Mouse (Mus musculus): ENCODE measurements around the gene Agfg2. TPM values are rescaled to one million over a fixed set of nuclear protein-coding genes. Genes with fewer than 3 reads are reported as not detected.

The Agfg2 gene
- total RNA-seq, 1 experiment, result 12.5 TPM

GRCm38 (mm10) chr5:137639472-137639871, 45.1 kb downstream of the Agfg2 start:
- no peak for TF ChIP-seq ZC3H11A (IDR thresholded peaks at IDR 0.05; ENCODE audit: borderline replicate concordance, low read depth, low read length)
- TF ChIP-seq CHD2 (IDR thresholded peaks at IDR 0.05; ENCODE audit: low read depth, low read length), result no peak
- TF ChIP-seq ZNF384 (IDR thresholded peaks at IDR 0.05; ENCODE audit: low read depth, low read length), result no peak
- no peak for TF ChIP-seq MAFK (IDR thresholded peaks at IDR 0.05; ENCODE audit: insufficient read depth, low read depth, low read length)
- TF ChIP-seq HCFC1 (IDR thresholded peaks at IDR 0.05; ENCODE audit: borderline replicate concordance, insufficient read depth, low read length), result no peak
- peaks cover 53% of the 10 kb centered on the region for H3K36me3 ChIP-seq (ENCODE audit: control insufficient read depth, insufficient read depth, low read length, poor library complexity, severe bottlenecking)
- DNase-seq (ENCODE audit: low read depth, low spot score), result no peak
- peaks cover 7 to 29% of the 10 kb centered on the region in 2 experiments; a peak in 3 of 4 replicates for H3K4me1 ChIP-seq (ENCODE audit: control insufficient read depth in 2 of 2, insufficient read depth in 2 of 2, low read length in 2 of 2, poor library complexity in 1 of 2)
- no peak overlapping the region for H3K27ac ChIP-seq (ENCODE audit: insufficient read depth, low read depth, low read length, poor library complexity, severe bottlenecking)
- H3K9ac ChIP-seq (ENCODE audit: insufficient read depth, low read depth, low read length, poor library complexity, severe bottlenecking), result peak overlapping the region; percentile 22; the same call in 1 of the 2 replicates
- in situ Hi-C loops (cut with MboI; ENCODE audit: low sequenced_read_pairs in 2 of 2, unreplicated experiment in 2 of 2), result no loop called here
- H3K4me3 ChIP-seq (ENCODE audit: insufficient read depth in 1 of 2, low read depth in 1 of 2, low read length in 2 of 2, poor library complexity in 1 of 2, severe bottlenecking in 1 of 2), result peak overlapping the region; percentile 7 to 24; a peak in 2 of 4 replicates
- H3K9me3 ChIP-seq (ENCODE audit: control insufficient read depth, insufficient read depth, low read depth, low read length), result no peaks in the 10 kb centered on the region

DNA sequence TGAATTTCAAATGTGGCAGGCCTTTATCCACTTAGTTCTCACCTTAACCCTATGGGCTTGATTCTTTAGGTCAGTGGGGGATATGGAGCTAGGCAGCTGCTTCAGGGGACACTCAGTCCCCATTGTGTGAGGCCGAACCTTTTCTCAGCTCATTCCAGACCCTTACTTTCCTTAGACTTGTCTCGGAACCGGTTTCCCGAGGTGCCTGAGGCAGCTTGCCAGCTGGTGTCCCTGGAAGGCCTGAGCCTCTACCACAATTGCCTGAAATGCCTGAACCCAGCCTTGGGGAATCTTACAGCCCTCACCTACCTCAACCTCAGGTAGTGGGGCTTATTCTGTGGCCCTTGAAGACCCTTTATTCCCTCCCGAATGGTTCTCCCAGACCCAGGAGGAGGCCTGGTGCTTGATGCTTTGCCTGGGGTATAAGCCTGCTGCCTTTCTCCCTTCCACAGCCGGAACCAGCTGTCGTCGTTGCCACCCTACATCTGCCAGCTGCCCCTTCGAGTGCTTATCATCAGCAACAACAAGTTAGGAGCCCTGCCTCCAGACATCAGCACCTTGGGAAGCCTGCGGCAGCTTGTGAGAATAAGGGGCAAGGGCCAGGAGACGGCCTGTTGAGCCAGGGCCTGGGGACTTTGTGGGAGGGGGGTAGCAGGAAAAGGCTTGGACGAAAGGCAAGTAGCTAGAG, 51.0 kb downstream of the Agfg2 start:
- peak overlapping the region; percentile 42; the same call in 1 of the 2 replicates for H3K27ac ChIP-seq (ENCODE audit: insufficient read depth, low read depth, low read length, poor library complexity, severe bottlenecking)
- H3K9me3 ChIP-seq (ENCODE audit: control insufficient read depth, insufficient read depth, low read depth, low read length), result no peaks in the 10 kb centered on the region
- no peak for DNase-seq (ENCODE audit: low read depth, low spot score)
- peaks cover 39% of the 10 kb centered on the region for H3K36me3 ChIP-seq (ENCODE audit: control insufficient read depth, insufficient read depth, low read length, poor library complexity, severe bottlenecking)
- in situ Hi-C loops (cut with MboI; ENCODE audit: low sequenced_read_pairs in 2 of 2, unreplicated experiment in 2 of 2), result no loop called here
- no peak overlapping the region; a peak in 1 of 4 replicates for H3K4me3 ChIP-seq (ENCODE audit: insufficient read depth in 1 of 2, low read depth in 1 of 2, low read length in 2 of 2, poor library complexity in 1 of 2, severe bottlenecking in 1 of 2)
- H3K9ac ChIP-seq (ENCODE audit: insufficient read depth, low read depth, low read length, poor library complexity, severe bottlenecking), result peak overlapping the region; percentile 54; the same call in 1 of the 2 replicates
- TF ChIP-seq CHD2 (IDR thresholded peaks at IDR 0.05; ENCODE audit: low read depth, low read length), result no peak
- TF ChIP-seq ZC3H11A (IDR thresholded peaks at IDR 0.05; ENCODE audit: borderline replicate concordance, low read depth, low read length), result no peak
- TF ChIP-seq HCFC1 (IDR thresholded peaks at IDR 0.05; ENCODE audit: borderline replicate concordance, insufficient read depth, low read length), result no peak
- no peak for TF ChIP-seq MAFK (IDR thresholded peaks at IDR 0.05; ENCODE audit: insufficient read depth, low read depth, low read length)
- no peak for TF ChIP-seq ZNF384 (IDR thresholded peaks at IDR 0.05; ENCODE audit: low read depth, low read length)
- peaks cover 2 to 29% of the 10 kb centered on the region in 2 experiments; a peak in 3 of 4 replicates for H3K4me1 ChIP-seq (ENCODE audit: control insufficient read depth in 2 of 2, insufficient read depth in 2 of 2, low read length in 2 of 2, poor library complexity in 1 of 2)

DNA sequence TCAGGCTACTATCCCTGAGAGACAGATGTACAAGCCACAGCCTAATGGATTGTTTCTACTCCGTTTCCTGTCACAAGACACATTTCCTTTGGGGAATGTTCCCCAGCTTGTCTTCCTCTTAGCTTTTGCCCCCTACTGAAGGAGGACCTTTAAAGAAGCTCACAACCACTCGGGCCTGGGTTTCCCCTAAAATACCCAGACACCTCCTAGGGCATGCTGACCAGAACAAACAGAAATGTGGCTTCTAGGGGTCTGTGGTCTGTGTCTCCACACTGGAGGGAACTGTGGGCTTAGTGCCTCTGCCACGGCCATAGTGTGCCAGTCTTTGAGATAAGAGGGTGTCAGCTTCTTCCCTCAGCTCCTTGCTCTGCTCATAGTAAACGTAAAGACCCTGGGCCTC, 52.9 kb downstream of the Agfg2 start:
- no peak for TF ChIP-seq ZNF384 (IDR thresholded peaks at IDR 0.05; ENCODE audit: low read depth, low read length)
- no peak for TF ChIP-seq MAFK (IDR thresholded peaks at IDR 0.05; ENCODE audit: insufficient read depth, low read depth, low read length)
- no peak for TF ChIP-seq ZC3H11A (IDR thresholded peaks at IDR 0.05; ENCODE audit: borderline replicate concordance, low read depth, low read length)
- TF ChIP-seq CHD2 (IDR thresholded peaks at IDR 0.05; ENCODE audit: low read depth, low read length), result no peak
- TF ChIP-seq HCFC1 (IDR thresholded peaks at IDR 0.05; ENCODE audit: borderline replicate concordance, insufficient read depth, low read length), result no peak
- H3K4me1 ChIP-seq (ENCODE audit: control insufficient read depth in 2 of 2, insufficient read depth in 2 of 2, low read length in 2 of 2, poor library complexity in 1 of 2), result peaks cover 2 to 23% of the 10 kb centered on the region in 2 experiments; a peak in 3 of 4 replicates
- peaks cover 21% of the 10 kb centered on the region for H3K36me3 ChIP-seq (ENCODE audit: control insufficient read depth, insufficient read depth, low read length, poor library complexity, severe bottlenecking)

GRCm38 (mm10) chr5:137631171-137631570, 53.4 kb downstream of the Agfg2 start:
- TF ChIP-seq HCFC1 (IDR thresholded peaks at IDR 0.05; ENCODE audit: borderline replicate concordance, insufficient read depth, low read length) (no peak), ZNF384 (IDR thresholded peaks at IDR 0.05; ENCODE audit: low read depth, low read length) (no peak), CHD2 (IDR thresholded peaks at IDR 0.05; ENCODE audit: low read depth, low read length) (no peak), ZC3H11A (IDR thresholded peaks at IDR 0.05; ENCODE audit: borderline replicate concordance, low read depth, low read length) (no peak), MAFK (IDR thresholded peaks at IDR 0.05; ENCODE audit: insufficient read depth, low read depth, low read length) (no peak)
- Histone ChIP-seq H3K4me1 (ENCODE audit: control insufficient read depth in 2 of 2, insufficient read depth in 2 of 2, low read length in 2 of 2, poor library complexity in 1 of 2) (peaks cover 2 to 23% of the 10 kb centered on the region in 2 experiments; a peak in 2 of 4 replicates), H3K27ac (ENCODE audit: insufficient read depth, low read depth, low read length, poor library complexity, severe bottlenecking) (peak overlapping the region; percentile 95), H3K9me3 (ENCODE audit: control insufficient read depth, insufficient read depth, low read depth, low read length) (no peaks in the 10 kb centered on the region), H3K9ac (ENCODE audit: insufficient read depth, low read depth, low read length, poor library complexity, severe bottlenecking) (peak overlapping the region; percentile 95), H3K36me3 (ENCODE audit: control insufficient read depth, insufficient read depth, low read length, poor library complexity, severe bottlenecking) (peaks cover 17% of the 10 kb centered on the region), H3K4me3 (ENCODE audit: insufficient read depth in 1 of 2, low read depth in 1 of 2, low read length in 2 of 2, poor library complexity in 1 of 2, severe bottlenecking in 1 of 2) (peak overlapping the region; percentile 97 to 99)
- in situ Hi-C loops (cut with MboI; ENCODE audit: low sequenced_read_pairs in 2 of 2, unreplicated experiment in 2 of 2), result no loop called here
- no peak for DNase-seq (ENCODE audit: low read depth, low spot score)

More for the DNA sequence above, 52.9 kb downstream of the Agfg2 start:
- Histone ChIP-seq H3K4me3 (ENCODE audit: insufficient read depth in 1 of 2, low read depth in 1 of 2, low read length in 2 of 2, poor library complexity in 1 of 2, severe bottlenecking in 1 of 2) (peak overlapping the region; percentile 97 to 99; a peak in 3 of 4 replicates), H3K9me3 (ENCODE audit: control insufficient read depth, insufficient read depth, low read depth, low read length) (no peaks in the 10 kb centered on the region), H3K9ac (ENCODE audit: insufficient read depth, low read depth, low read length, poor library complexity, severe bottlenecking) (peak overlapping the region; percentile 50; the same call in 1 of the 2 replicates), H3K27ac (ENCODE audit: insufficient read depth, low read depth, low read length, poor library complexity, severe bottlenecking) (peak overlapping the region; percentile 86)
- no peak for DNase-seq (ENCODE audit: low read depth, low spot score)
- in situ Hi-C loops (cut with MboI; ENCODE audit: low sequenced_read_pairs in 2 of 2, unreplicated experiment in 2 of 2), result no loop called here

Data from ES-E14 (cell line).